Mouse (Mus musculus) limb, embryonic 14.5 days (tissue): ENCODE results near the gene Klhl9. TPM values are rescaled to one million over a fixed set of nuclear protein-coding genes. Genes with fewer than 3 reads are reported as not detected.
A peak's percentile ranks its signal among the peaks of the same experiment; 100 is the strongest.

Source experiments
- ATAC-seq: fragments of 200-750 bp; cut with Nextera tagmentation; 2 replicates; pipeline ENCODE4 v1.8.0; 2017; ENCODE audit warnings: low read depth, moderate number of reproducible peaks, moderate TSS enrichment; ENCODE audit not compliant: low FRiP score
- DNase-seq: peaks from one replicate; pipeline ENCODE4 v3.0.0-alpha.2; 2015; ENCODE audit warnings: low spot score
- H3K27ac ChIP-seq: fragments of 300-500 bp; sonication (generic); replicated peaks from 2 replicates; pipeline ENCODE4 v1.5.1; 2014; ENCODE audit warnings: low read depth, mild to moderate bottlenecking, low read length, moderate library complexity, mixed read lengths
- H3K27me3 ChIP-seq: fragments of 300-500 bp; sonication (generic); 2 replicates; pipeline ENCODE4 v1.6.1; 2014; ENCODE audit warnings: low read length, mixed read lengths; ENCODE audit not compliant: control insufficient read depth, insufficient read depth
- H3K36me3 ChIP-seq: fragments of 300-500 bp; sonication (generic); 2 replicates; pipeline ENCODE4 v1.6.1; 2014; ENCODE audit warnings: mild to moderate bottlenecking, low read length, moderate library complexity, mixed read lengths; ENCODE audit not compliant: control insufficient read depth, insufficient read depth
- H3K4me1 ChIP-seq: fragments of 300-500 bp; sonication (generic); 2 replicates; pipeline ENCODE4 v1.6.1; 2014; ENCODE audit warnings: antibody characterized with exemption, low read length, mixed read lengths; ENCODE audit not compliant: control insufficient read depth, insufficient read depth
- H3K4me2 ChIP-seq: fragments of 300-500 bp; sonication (generic); replicated peaks from 2 replicates; pipeline ENCODE4 v1.6.1; 2014; ENCODE audit warnings: low read depth, mild to moderate bottlenecking, low read length, moderate library complexity; ENCODE audit not compliant: severe bottlenecking
- H3K4me3 ChIP-seq: fragments of 300-500 bp; sonication (generic); replicated peaks from 2 replicates; pipeline ENCODE4 v1.5.1; 2014; ENCODE audit warnings: low read length
- H3K9ac ChIP-seq: fragments of 300-500 bp; sonication (generic); 2 replicates; pipeline ENCODE4 v1.6.1; 2014; ENCODE audit warnings: mild to moderate bottlenecking, low read depth, low read length, moderate library complexity; ENCODE audit not compliant: severe bottlenecking
- H3K9me3 ChIP-seq: fragments of 300-500 bp; sonication (generic); 2 replicates; pipeline ENCODE4 v1.6.1; 2016; ENCODE audit warnings: low read length; ENCODE audit not compliant: control insufficient read depth
- POLR2A ChIP-seq: fragments of 200-500 bp; IDR thresholded peaks from 2 replicates; pipeline ENCODE4 v1.8.0; 2012; ENCODE audit warnings: inconsistent platforms, mild to moderate bottlenecking, moderate library complexity, borderline replicate concordance; ENCODE audit not compliant: insufficient read depth, insufficient read length; ENCODE audit errors: extremely low read depth
- WGBS: fragments of 180-500 bp; shearing (Covaris S2); extraction: QIAGEN DNeasy Blood & Tissue Kit; methylation state at CpG from one replicate; pipeline ENCODE4 v1.1.7; 2014; 5-methylcytosine and 5-hydroxymethylcytosine counted together
- polyA plus RNA-seq, 2 experiments: library from polyadenylated mRNA; depleted of rRNA in 1 of 2; stranded (reverse) in 1 of 2; unstranded in 1 of 2; fragments of >200 nt; fragmentation: Nextera tagmentation in 1 of 2; extraction: Ambion mirVana in 1 of 2; gene quantifications; 2 replicates each; pipeline versions ENCODE4 v1.2.1 to v1.2.3; 2012 to 2014

Klhl9 gene
- polyA plus RNA-seq, 2 experiments, result 41.4 to 127 TPM

- ATAC-seq (no peak), DNase-seq (no peak)
- TF ChIP-seq POLR2A, result no peak
- Histone ChIP-seq H3K9ac (no peak overlapping the region), H3K4me3 (no peak overlapping the region), H3K9me3 (no peaks in the 10 kb centered on the region), H3K4me2 (no peak overlapping the region), H3K27ac (no peak overlapping the region), H3K4me1 (peaks cover 6% of the 10 kb centered on the region; the same call in 1 of the 2 replicates), H3K27me3 (no peaks in the 10 kb centered on the region), H3K36me3 (no peaks in the 10 kb centered on the region)
- WGBS, result 70% methylated on average over 7 of the region's 7 CpGs
Measured at GRCm38 (mm10) chr4:88742771-88743371, 20.6 kb upstream of the Klhl9 start.

DNA sequence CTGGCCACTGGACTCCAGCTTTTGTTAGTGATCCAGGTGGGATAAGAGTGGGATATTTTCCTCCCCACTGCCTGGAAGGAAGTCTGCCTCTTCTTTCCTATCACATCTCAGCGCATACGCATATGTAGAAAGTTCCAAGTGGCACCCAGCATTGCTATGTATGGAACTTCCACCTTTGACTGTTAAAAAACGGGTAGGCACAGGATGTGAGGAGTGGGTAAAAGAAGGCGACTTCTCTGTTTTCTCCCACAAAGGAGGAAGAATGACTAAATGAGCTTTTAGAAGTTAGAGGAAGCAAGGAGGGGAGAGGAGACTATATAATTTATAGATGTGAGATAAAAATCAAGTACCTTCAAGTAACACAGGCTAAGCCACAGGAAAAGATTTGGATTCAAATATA, 19.2 kb upstream of the Klhl9 start:
- no peak overlapping the region for H3K4me3 ChIP-seq
- 87% methylated on average over 4 of the region's 4 CpGs for WGBS
- no peak overlapping the region for H3K4me2 ChIP-seq
- peaks cover 6% of the 10 kb centered on the region; the same call in 1 of the 2 replicates for H3K4me1 ChIP-seq
- H3K27me3 ChIP-seq, result no peaks in the 10 kb centered on the region
- H3K9ac ChIP-seq, result no peak overlapping the region
- ATAC-seq (no peak), DNase-seq (no peak)
- H3K9me3 ChIP-seq, result no peaks in the 10 kb centered on the region
- H3K27ac ChIP-seq, result no peak overlapping the region
- TF ChIP-seq POLR2A, result no peak
- H3K36me3 ChIP-seq, result no peaks in the 10 kb centered on the region

DNA sequence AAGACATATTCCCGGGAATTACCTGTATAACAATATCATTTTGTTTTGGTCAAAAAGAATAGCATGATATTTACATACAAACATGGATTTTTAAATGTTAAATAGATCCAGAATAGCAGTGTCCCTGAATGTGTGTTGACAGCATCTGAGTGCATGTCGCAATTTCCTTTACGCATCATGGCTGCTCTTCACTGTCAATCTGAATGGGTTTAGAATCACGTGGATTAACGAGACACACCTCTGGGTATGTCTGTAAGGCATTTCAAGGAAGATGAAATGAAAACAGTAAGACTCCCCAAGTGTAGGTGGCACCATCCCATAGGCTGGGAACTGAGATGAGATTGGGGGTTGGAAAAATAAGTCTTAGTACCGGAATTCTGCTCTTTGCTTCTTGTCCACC, 16.8 kb upstream of the Klhl9 start:
- H3K4me3 ChIP-seq, result no peak overlapping the region
- no peak overlapping the region for H3K27ac ChIP-seq
- H3K4me1 ChIP-seq, result no peaks in the 10 kb centered on the region
- H3K27me3 ChIP-seq, result no peaks in the 10 kb centered on the region
- H3K9me3 ChIP-seq, result no peaks in the 10 kb centered on the region
- TF ChIP-seq POLR2A, result no peak
- no peak for ATAC-seq
- no peak for DNase-seq
- H3K9ac ChIP-seq, result no peak overlapping the region
- no peak overlapping the region for H3K4me2 ChIP-seq
- 84% methylated on average over 6 of the region's 6 CpGs for WGBS
- no peaks in the 10 kb centered on the region for H3K36me3 ChIP-seq

DNA sequence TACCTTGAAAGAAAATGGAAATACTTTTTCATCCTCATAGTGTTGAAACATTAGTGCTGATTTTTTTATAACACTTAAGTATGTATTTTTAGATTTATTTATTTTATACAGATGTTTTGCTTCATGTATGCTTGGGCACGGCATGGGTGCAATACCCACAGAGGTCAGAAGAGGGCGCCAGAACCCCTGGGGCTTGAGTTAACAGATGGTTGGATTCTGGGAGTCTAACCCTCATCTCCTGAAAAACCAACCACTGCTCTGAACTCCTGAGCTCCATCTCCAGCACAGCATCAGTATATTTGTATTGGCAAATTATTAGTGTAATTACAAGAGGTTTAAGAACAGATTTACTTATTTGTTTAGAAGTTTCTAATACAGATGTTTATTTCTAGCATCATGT, 16.2 kb upstream of the Klhl9 start:
- DNase-seq (peak; percentile 51), ATAC-seq (no peak)

GRCm38 (mm10) chr4:88727324-88727723, 5.1 kb upstream of the Klhl9 start:
- Histone ChIP-seq H3K4me1 (no peaks in the 10 kb centered on the region), H3K27me3 (no peaks in the 10 kb centered on the region), H3K4me3 (no peak overlapping the region), H3K9ac (no peak overlapping the region), H3K4me2 (no peak overlapping the region), H3K9me3 (no peaks in the 10 kb centered on the region), H3K27ac (no peak overlapping the region), H3K36me3 (no peaks in the 10 kb centered on the region)
- DNase-seq (peak; percentile 34), ATAC-seq (no peak)
- WGBS, result 0% methylated on average over 1 of the region's 1 CpGs
- TF ChIP-seq POLR2A, result no peak

More for the DNA sequence above, 16.2 kb upstream of the Klhl9 start:
- Histone ChIP-seq H3K36me3 (no peaks in the 10 kb centered on the region), H3K9me3 (no peaks in the 10 kb centered on the region), H3K9ac (no peak overlapping the region), H3K4me1 (no peaks in the 10 kb centered on the region), H3K27me3 (no peaks in the 10 kb centered on the region), H3K27ac (no peak overlapping the region), H3K4me3 (no peak overlapping the region), H3K4me2 (no peak overlapping the region)
- WGBS, result 0% methylated on average over 2 of the region's 2 CpGs
- no peak for TF ChIP-seq POLR2A
